Mouse (Mus musculus) monocyte, adult 59 days (primary cell): Measurements from ENCODE around the gene Greb1. TPM values are rescaled to one million over a fixed set of nuclear protein-coding genes. Genes with fewer than 3 reads are reported as not detected.

Experiments used
- total RNA-seq, 2 experiments: library from RNA; stranded (reverse); gene quantifications; one replicate each; pipeline ENCODE4 v1.2.4; 2023

Greb1 gene
- under 1 TPM in 1 of 2 experiments, not detected in 1; 0.79 TPM for total RNA-seq

GRCm38 (mm10) chr12:16800259-16800958 is at the start of gene Greb1:
Gene Greb1, minus strand, starts transcription at chr12:16800886.

GRCm38 (mm10) chr12:16810525-16811431 is 10.1 kb upstream of the Greb1 start, which contains the start of gene E2f6:
Gene E2f6, plus strand, starts transcription at chr12:16810963.

DNA sequence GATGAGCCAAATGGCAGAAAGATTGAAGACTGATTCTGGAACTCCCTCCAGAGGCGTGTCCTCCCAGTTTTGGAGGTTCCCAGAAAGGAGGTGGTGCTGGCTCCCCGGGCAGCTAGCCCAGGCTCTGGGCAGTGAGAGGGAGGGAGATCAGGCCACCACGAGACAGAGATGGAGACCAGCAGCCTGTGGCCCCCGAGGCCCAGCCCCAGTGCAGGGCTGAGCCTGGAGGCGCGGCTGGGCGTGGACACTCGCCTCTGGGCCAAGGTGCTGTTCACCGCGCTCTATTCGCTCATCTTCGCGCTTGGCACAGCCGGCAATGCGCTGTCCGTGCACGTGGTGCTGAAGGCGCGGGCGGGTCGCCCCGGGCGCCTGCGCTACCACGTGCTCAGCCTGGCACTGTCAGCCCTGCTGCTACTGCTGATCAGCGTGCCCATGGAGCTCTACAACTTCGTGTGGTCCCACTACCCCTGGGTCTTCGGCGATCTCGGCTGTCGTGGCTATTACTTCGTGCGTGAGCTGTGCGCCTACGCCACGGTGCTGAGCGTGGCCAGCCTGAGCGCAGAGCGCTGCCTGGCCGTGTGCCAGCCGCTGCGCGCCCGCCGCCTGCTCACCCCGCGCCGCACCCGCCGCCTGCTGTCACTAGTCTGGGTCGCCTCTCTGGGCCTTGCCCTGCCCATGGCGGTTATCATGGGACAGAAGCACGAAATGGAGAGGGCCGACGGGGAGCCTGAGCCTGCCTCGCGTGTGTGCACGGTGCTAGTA is 147.2 kb downstream of the Greb1 start, which contains the start of gene Ntsr2:
Gene Ntsr2 (plus strand): TSS at position 51 of the 762 bp plus-strand sequence.

Other genes starting within 250 kb of the Greb1 start
- 10 to 100 TPM; 35.4 to 35.8 TPM for gene Lpin1, start 189.9 kb downstream of the Greb1 start, total RNA-seq
- gene Ntsr2, start 147.5 kb downstream of the Greb1 start, total RNA-seq, result not detected
- gene E2f6, start 10.1 kb upstream of the Greb1 start, total RNA-seq, result 1 to 10 TPM; 7.9 to 8.4 TPM
- gene Rock2, start 94.0 kb upstream of the Greb1 start, total RNA-seq, result 10 to 100 TPM; 58.3 TPM
- gene Pqlc3, start 199.5 kb upstream of the Greb1 start, total RNA-seq, result 10 to 100 TPM; 54.4 to 67.5 TPM
- 1 to 10 TPM in 1 of 2 experiments, under 1 TPM in 1; 0.46 to 1.4 TPM for gene 2410004P03Rik, start 210.8 kb upstream of the Greb1 start, total RNA-seq